Mouse (Mus musculus) gastrocnemius, postnatal 4 days (tissue): ENCODE results near the gene Dpy30. TPM values are rescaled to one million over a fixed set of nuclear protein-coding genes. Genes with fewer than 3 reads are reported as not detected.
"Not testable (repeated sequence)": the region's sequence is repeated elsewhere in the genome, so short reads cannot be mapped to it uniquely, and the experiment has no call there.

Experiments
- DNase-seq, 2 experiments: peaks; one replicate each; pipeline ENCODE4 v3.0.0; 2021 to 2022; ENCODE audit warnings: low spot score in 2 of 2, mixed read lengths in 2 of 2
- long read RNA-seq, 2 experiments: library from polyadenylated mRNA; stranded (forward); transcript quantifications; one replicate each; pipeline ENCODE4 v2.0.0; 2021
- total RNA-seq, 2 experiments: library from RNA; stranded (reverse); gene quantifications; 2 replicates each; pipeline ENCODE4 v1.2.3; 2021

Gene Dpy30
- total RNA-seq: 10 to 100 TPM; 75.4 to 84.5 TPM
- long read RNA-seq, experiment 1, transcript Dpy30-206 (5 exons, 734 nt): major isoform, 29 of 37 reads
- long read RNA-seq, experiment 1, partial matches to known transcripts: 1 of 37 reads
- long read RNA-seq, experiment 1, other reads (novel, unspliced or antisense): 2 of 37 reads
- long read RNA-seq, experiment 2, transcript Dpy30-206 (5 exons, 734 nt): major isoform, 29 of 36 reads
- long read RNA-seq, experiment 2, partial matches to known transcripts: 0 of 36 reads
- long read RNA-seq, experiment 2, other reads (novel, unspliced or antisense): 2 of 36 reads

GRCm38 (mm10) chr17:74323844-74324243, at the start of gene Dpy30:
Gene Dpy30, minus strand, starts transcription at chr17:74323944.
- DNase-seq: no peak

GRCm38 (mm10) chr17:74363592-74363991, 39.8 kb upstream of the Dpy30 start:
- DNase-seq: no peak

- no peak for DNase-seq
These were observed 17.4 kb upstream of the Dpy30 start for GRCm38 (mm10) chr17:74341151-74341550.

- peak; percentile 67 to 77 for DNase-seq
These were observed 15.4 kb upstream of the Dpy30 start, which contains the start of gene Spast for GRCm38 (mm10) chr17:74338937-74339804. Gene Spast, plus strand, starts transcription at chr17:74338987.

- peak; percentile 87 to 94 for DNase-seq
These were observed 14.6 kb upstream of the Dpy30 start for GRCm38 (mm10) chr17:74338225-74338931.

GRCm38 (mm10) chr17:74331049-74331676, 7.4 kb upstream of the Dpy30 start:
- no peak for DNase-seq

- DNase-seq: peak in 1 of 2 experiments; percentile 18
These were observed 4.4 kb upstream of the Dpy30 start for GRCm38 (mm10) chr17:74328146-74328545.

GRCm38 (mm10) chr17:74327195-74327594, 3.5 kb upstream of the Dpy30 start:
- DNase-seq: not testable (repeated sequence)

GRCm38 (mm10) chr17:74322400-74323054, 1.2 kb downstream of the Dpy30 start:
- no peak for DNase-seq

- no peak for DNase-seq
These were observed 5.0 kb downstream of the Dpy30 start for GRCm38 (mm10) chr17:74318721-74319120.

- peak; percentile 71 to 87 for DNase-seq
These were observed 7.4 kb downstream of the Dpy30 start for GRCm38 (mm10) chr17:74316309-74316863.

GRCm38 (mm10) chr17:74315445-74316308, 8.1 kb downstream of the Dpy30 start:
- no peak for DNase-seq

GRCm38 (mm10) chr17:74306021-74306420, 17.7 kb downstream of the Dpy30 start:
- DNase-seq: no peak

GRCm38 (mm10) chr17:74305616-74306015, 18.1 kb downstream of the Dpy30 start:
- no peak for DNase-seq

- no peak for DNase-seq
These were observed 19.7 kb downstream of the Dpy30 start for GRCm38 (mm10) chr17:74304060-74304459.

GRCm38 (mm10) chr17:74300089-74300488, 23.7 kb downstream of the Dpy30 start:
- DNase-seq: no peak

- DNase-seq: not testable (repeated sequence)
These were observed 26.8 kb downstream of the Dpy30 start for GRCm38 (mm10) chr17:74296991-74297390.

GRCm38 (mm10) chr17:74296076-74296823, 27.5 kb downstream of the Dpy30 start:
- no peak for DNase-seq
